ENCODE assay signal across 27 mouse cellular contexts in genomic region chr10:108131858-108132257, GRCm38 (mm10). TPM values are rescaled to one million over a fixed set of nuclear protein-coding genes. Genes with fewer than 3 reads are reported as not detected.
A peak's percentile ranks its signal among the peaks of the same experiment; 100 is the strongest.
DNase-seq lines count a peak whose midpoint lies in the region; ATAC-seq and TF ChIP-seq lines count a peak whose summit lies in the region.
"Had no signal": no experiment of that assay in that cellular context is flagged by ENCODE, and none has a peak within 500 bp of the region (broad histone marks: within the 10 kb centered on the region; RNA-seq: fewer than 3 reads in every experiment).

No protein-coding gene starts in this region.

- H3K36me3 ChIP-seq in heart, embryonic 12.5 days, result no peaks in the 10 kb centered on the region
- no peaks in the 10 kb centered on the region for H3K36me3 ChIP-seq in kidney, postnatal 0 days (ENCODE audit: insufficient read depth, low read length)
- no peaks in the 10 kb centered on the region for H3K36me3 ChIP-seq in testis, adult 2 months (ENCODE audit: control insufficient read depth, insufficient read depth, low read length)
- H3K36me3 ChIP-seq: embryonic facial prominence, embryonic 10.5 days; embryonic facial prominence, embryonic 13.5 days; forebrain, embryonic 12.5 days; forebrain, embryonic 15.5 days had no signal

- H3K4me1 ChIP-seq in heart, embryonic 12.5 days (replicated peaks), result peaks cover 18% of the 10 kb centered on the region
- no peaks in the 10 kb centered on the region for H3K4me1 ChIP-seq in kidney, postnatal 0 days (replicated peaks; ENCODE audit: insufficient read depth, low read length)
- peaks cover 6% of the 10 kb centered on the region; the same call in 1 of the 2 replicates for H3K4me1 ChIP-seq in testis, adult 2 months (ENCODE audit: control insufficient read depth, insufficient read depth, low read length)
- H3K4me1 ChIP-seq: embryonic facial prominence, embryonic 10.5 days; embryonic facial prominence, embryonic 13.5 days; forebrain, embryonic 12.5 days had no signal

- intact Hi-C loops in heart, postnatal 10 days (cut with DNase I), result no loop called here

- H3K27me3 ChIP-seq in heart, embryonic 12.5 days (replicated peaks), result no peaks in the 10 kb centered on the region
- H3K27me3 ChIP-seq in kidney, postnatal 0 days (ENCODE audit: insufficient read depth, low read length), result no peaks in the 10 kb centered on the region
- H3K27me3 ChIP-seq in testis, adult 2 months (ENCODE audit: control insufficient read depth, insufficient read depth, low read length), result no peaks in the 10 kb centered on the region
- H3K27me3 ChIP-seq: embryonic facial prominence, embryonic 13.5 days; forebrain, embryonic 12.5 days; forebrain, embryonic 15.5 days had no signal

- 28% methylated on average over 6 of the region's 6 CpGs for WGBS in heart, embryonic 12.5 days
- WGBS in kidney, postnatal 0 days, result 50% methylated on average over 6 of the region's 6 CpGs

- TF ChIP-seq CTCF in kidney, postnatal 0 days (IDR thresholded peaks at IDR 0.05; ENCODE audit: low read depth), result no peak
- TF ChIP-seq CTCF in testis, adult 2 months (IDR thresholded peaks at IDR 0.05; ENCODE audit: control insufficient read depth, insufficient read depth, insufficient replicate concordance, low read depth, low read length), result no peak

- no peak for DNase-seq in heart, postnatal 10 days
- DNase-seq in kidney, postnatal 0 days (ENCODE audit: low spot score), result peak; percentile 38
- DNase-seq in kidney, adult 9 months, result no peak
- no peak for DNase-seq in testis, postnatal 10 days (ENCODE audit: low spot score)
- DNase-seq in kidney, adult 8-10 months, result no peak
- DNase-seq: adrenal gland, adult 2 months; adrenal gland, postnatal 14 days; cerebellum, adult 11 months; cerebellum, adult 2 months; cerebellum, adult 9-11 months; cerebellum, postnatal 25 days; embryo, embryonic 11 days; gastrocnemius, postnatal 10 days; gastrocnemius, postnatal 36 days; heart, postnatal 4 days had no signal

- TF ChIP-seq POLR2A in testis, adult 2 months (IDR thresholded peaks at IDR 0.05; ENCODE audit: control insufficient read depth, low read depth, low read length), result no peak

- no peak overlapping the region for H3K4me2 ChIP-seq in heart, embryonic 12.5 days
- no peak overlapping the region for H3K4me2 ChIP-seq in kidney, postnatal 0 days (ENCODE audit: low read length)
- H3K4me2 ChIP-seq: embryonic facial prominence, embryonic 13.5 days; forebrain, embryonic 12.5 days; forebrain, embryonic 15.5 days; heart, embryonic 11.5 days; hindbrain, embryonic 14.5 days had no signal

- no peaks in the 10 kb centered on the region for H3K9me3 ChIP-seq in heart, embryonic 12.5 days (replicated peaks)
- H3K9me3 ChIP-seq in kidney, postnatal 0 days (replicated peaks; ENCODE audit: low read length), result no peaks in the 10 kb centered on the region
- H3K9me3 ChIP-seq: embryonic facial prominence, embryonic 10.5 days; embryonic facial prominence, embryonic 13.5 days; forebrain, embryonic 12.5 days; forebrain, embryonic 15.5 days had no signal

- no peak overlapping the region for H3K9ac ChIP-seq in heart, embryonic 12.5 days
- H3K9ac ChIP-seq in kidney, postnatal 0 days (ENCODE audit: low read depth, low read length), result no peak overlapping the region
- H3K9ac ChIP-seq: embryonic facial prominence, embryonic 13.5 days; forebrain, embryonic 12.5 days; forebrain, embryonic 15.5 days; hindbrain, embryonic 14.5 days had no signal

- peak; percentile 80 for ATAC-seq in heart, embryonic 12.5 days (ENCODE audit: insufficient number of reproducible peaks, low FRiP score)
- no peak for ATAC-seq in kidney, postnatal 0 days (replicated peaks; ENCODE audit: low FRiP score, low read depth)
- ATAC-seq in megakaryocyte-erythroid progenitor cell, adult 5-6 weeks (replicated peaks; ENCODE audit: low FRiP score, low TSS enrichment, poor library complexity, severe bottlenecking), result peak; percentile 77
- ATAC-seq: forebrain, embryonic 15.5 days; hindbrain, postnatal 0 days; inflammation-experienced regulatory T-cells, adult 6 months had no signal

- no peak overlapping the region for H3K4me3 ChIP-seq in heart, embryonic 12.5 days
- no peak overlapping the region for H3K4me3 ChIP-seq in kidney, postnatal 0 days (replicated peaks; ENCODE audit: low read depth, low read length)
- peak overlapping the region; percentile 81 for H3K4me3 ChIP-seq in testis, adult 2 months (ENCODE audit: control insufficient read depth, low read depth, low read length)
- H3K4me3 ChIP-seq: embryonic facial prominence, embryonic 10.5 days; embryonic facial prominence, embryonic 13.5 days; erythroblast, embryonic 14.5 days; forebrain, embryonic 12.5 days; forebrain, embryonic 15.5 days had no signal

- H3K27ac ChIP-seq in heart, embryonic 12.5 days (ENCODE audit: poor library complexity, severe bottlenecking), result peak overlapping the region; percentile 27; the same call in 1 of the 2 replicates
- no peak overlapping the region for H3K27ac ChIP-seq in kidney, postnatal 0 days
- no peak overlapping the region for H3K27ac ChIP-seq in testis, adult 2 months (ENCODE audit: control insufficient read depth, insufficient read depth, low read depth, low read length)
- H3K27ac ChIP-seq: embryonic facial prominence, embryonic 10.5 days; embryonic facial prominence, embryonic 13.5 days; forebrain, embryonic 12.5 days; forebrain, embryonic 15.5 days; hindbrain, embryonic 14.5 days; hindbrain, postnatal 0 days had no signal

RNA-seq across cellular contexts. Expression of gene Ppp1r12a, which starts 30.1 kb away (rescaled TPM):
- 109 and 118 TPM in 2 replicates for polyA plus RNA-seq in heart, embryonic 12.5 days (2016; fragmentation: Nextera tagmentation; extraction: Ambion mirVana)
- 100 to 1,000 TPM; 114 to 115 TPM for total RNA-seq in heart, postnatal 10 days (2021)
- 74.0 and 76.7 TPM in 2 replicates for polyA plus RNA-seq in kidney, postnatal 0 days (2015; fragmentation: Nextera tagmentation; extraction: Ambion mirVana)
- polyA plus RNA-seq in testis, adult 2 months (2012; rRNA removed), result 13.7 and 15.2 TPM in 2 replicates
- 64.2 and 92.2 TPM in 2 replicates for total RNA-seq in megakaryocyte-erythroid progenitor cell, adult 5-6 weeks (2014; fragmentation: Nextera tagmentation)
- total RNA-seq in megakaryocyte-erythroid progenitor cell, adult 5-6 weeks (2017), result 131 and 151 TPM in 2 replicates
